Mouse (Mus musculus): ENCODE measurements around the gene Epb41l3.

GRCm38 (mm10) chr17:69151281-69151680 lies 75.8 kb downstream of the Epb41l3 start:
- TF ChIP-seq CTCF (IDR thresholded peaks at IDR 0.05; ENCODE audit: low read depth) (peak; percentile 42), EP300 (IDR thresholded peaks at IDR 0.05; ENCODE audit: low read depth) (no peak)

Data from heart, postnatal 0 days (tissue).